Mouse (Mus musculus) CH12.LX (cell line): ENCODE data around the gene Lamc2.

ENCODE experiments used
- CTCF ChIP-seq, 2 experiments: IDR thresholded peaks in 1 of 2; conservative IDR thresholded peaks in 1 of 2; 2 replicates each; pipeline ENCODE4 v1.5.1; 2011 to 2012; ENCODE audit warnings: low read depth in 2 of 2, low read length in 2 of 2, improper control_type of control experiment in 1 of 2, inconsistent platforms in 1 of 2, mild to moderate bottlenecking in 1 of 2, moderate library complexity in 1 of 2
- EP300 ChIP-seq: IDR thresholded peaks from 2 replicates; pipeline ENCODE4 v1.6.1; 2011; ENCODE audit warnings: low read length, improper control_type of control experiment
- MEF2A ChIP-seq: IDR thresholded peaks from 2 replicates; pipeline ENCODE4 v1.6.1; 2014; ENCODE audit warnings: low read depth, mild to moderate bottlenecking, inconsistent platforms, low read length, improper control_type of control experiment, borderline replicate concordance
- NELFE ChIP-seq: IDR thresholded peaks from 2 replicates; pipeline ENCODE4 v1.6.1; 2011; ENCODE audit warnings: low read depth, low read length, improper control_type of control experiment
- RCOR1 ChIP-seq: conservative IDR thresholded peaks from 2 replicates; pipeline ENCODE4 v1.6.1; 2012; ENCODE audit warnings: low read depth, mild to moderate bottlenecking, inconsistent platforms, low read length, improper control_type of control experiment

DNA sequence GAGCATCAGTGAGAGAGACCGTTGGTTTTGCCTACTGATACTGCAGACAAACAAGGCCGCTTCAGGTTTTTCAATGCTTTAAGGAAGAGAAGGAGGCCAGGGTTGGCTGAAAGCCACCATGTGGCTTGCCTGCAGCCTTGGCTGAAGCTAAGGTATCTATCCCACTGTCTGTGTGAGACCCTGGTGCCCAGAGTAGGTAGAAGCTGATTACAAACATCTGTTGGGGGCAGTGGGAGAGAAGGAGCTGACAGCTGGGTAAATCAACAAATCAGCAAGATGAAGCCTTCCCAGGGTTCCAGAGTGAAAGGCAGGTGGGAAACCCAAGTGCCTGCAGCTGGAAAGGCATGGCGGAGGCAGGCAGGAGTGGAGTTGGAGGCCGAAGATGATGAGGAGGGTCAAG is 95.4 kb downstream of the Lamc2 start:
- TF ChIP-seq NELFE (no peak), RCOR1 (no peak), MEF2A (no peak), CTCF (conservative IDR thresholded peaks at IDR 0.05 in 1 of 2, IDR thresholded peaks at IDR 0.05 in 1 of 2; ENCODE audit: low read depth in 2 of 2, low read length in 2 of 2) (no peak), EP300 (no peak)
